Mouse (Mus musculus) B cell, adult (primary cell): ENCODE results near the gene Snrk. TPM values are rescaled to one million over a fixed set of nuclear protein-coding genes. Genes with fewer than 3 reads are reported as not detected.

Experiments used
- total RNA-seq: library from RNA; stranded (reverse); gene quantifications from 4 replicates; pipeline ENCODE4 v1.2.4, GENCODE M21; 2023; ENCODE audit not compliant: inconsistent age

Snrk gene
- total RNA-seq = 62.7 to 78.6 TPM (median 72.3 TPM) in 4 replicates

DNA sequence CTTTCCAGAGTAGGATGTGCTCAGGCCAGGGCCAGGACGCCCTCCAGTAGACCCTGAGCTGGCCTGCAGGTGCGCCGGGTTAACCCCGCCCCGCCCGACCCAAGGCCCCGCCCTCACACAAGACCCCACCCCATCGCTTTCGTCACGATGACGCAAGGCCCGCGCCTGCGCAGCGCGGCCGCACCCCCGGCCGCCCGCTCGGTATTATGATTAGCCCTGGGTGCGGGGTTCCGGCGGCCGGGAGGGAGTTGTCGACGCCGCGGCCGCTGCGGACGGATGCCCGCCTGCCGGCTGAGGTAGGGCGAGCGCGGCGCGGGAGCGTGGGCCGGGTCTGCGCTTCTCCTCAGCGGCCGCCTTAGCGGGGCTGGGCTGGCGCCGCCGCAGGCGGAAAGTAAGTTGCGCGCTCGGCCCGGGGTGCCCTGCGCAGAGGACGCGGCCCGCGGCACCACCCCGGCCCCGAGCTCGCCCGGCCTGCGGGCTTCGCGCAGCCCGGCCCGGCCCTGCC, at the start of gene Snrk:
Snrk (plus strand) TSS at position 155 of the 505 bp plus-strand sequence.

Other genes with a start within 250 kb of the Snrk start
- 18.9 to 25.6 TPM (median 22.3 TPM) in 4 replicates for gene Ackr2, start 218.9 kb upstream of the Snrk start, total RNA-seq
- gene Cyp8b1, start 201.0 kb upstream of the Snrk start, total RNA-seq = not detected in 4 replicates
- 1.3 to 1.6 TPM (median 1.5 TPM) in 4 replicates for gene Fam198a, start 166.3 kb upstream of the Snrk start, total RNA-seq
- not detected in 4 replicates for gene Pomgnt2, start 120.2 kb upstream of the Snrk start, total RNA-seq
- gene Ano10, start 177.2 kb downstream of the Snrk start, total RNA-seq = 12.4 to 18.7 TPM (median 16.2 TPM) in 4 replicates
- gene Abhd5, start 234.3 kb downstream of the Snrk start, total RNA-seq = 21.1 to 26.9 TPM (median 23.6 TPM) in 4 replicates